Mouse (Mus musculus) heart, postnatal 0 days (tissue): ENCODE data around the gene Kcnq1. TPM values are rescaled to one million over a fixed set of nuclear protein-coding genes. Genes with fewer than 3 reads are reported as not detected.

ENCODE experiments used
- ATAC-seq: fragments of 200-750 bp; cut with Nextera tagmentation; 2 replicates; pipeline ENCODE4 v1.8.0; 2017; ENCODE audit warnings: low read depth, moderate number of reproducible peaks, moderate library complexity; ENCODE audit not compliant: insufficient read depth
- DNase-seq: peaks from one replicate; pipeline ENCODE4 v3.0.0-alpha.2; 2016; ENCODE audit warnings: low spot score
- H3K27ac ChIP-seq: fragments of 300-500 bp; sonication (generic); 2 replicates; pipeline ENCODE4 v1.5.1; 2014; ENCODE audit warnings: low read depth, mild to moderate bottlenecking
- H3K27me3 ChIP-seq: fragments of 300-500 bp; sonication (generic); 2 replicates; pipeline ENCODE4 v1.6.1; 2014; ENCODE audit warnings: low read length, mixed read lengths; ENCODE audit not compliant: control insufficient read depth, insufficient read depth
- H3K36me3 ChIP-seq: fragments of 300-500 bp; sonication (generic); replicated peaks from 2 replicates; pipeline ENCODE4 v1.6.1; 2014; ENCODE audit warnings: low read length, mixed read lengths; ENCODE audit not compliant: control insufficient read depth, insufficient read depth
- H3K4me1 ChIP-seq: fragments of 300-500 bp; sonication (generic); 2 replicates; pipeline ENCODE4 v1.6.1; 2014; ENCODE audit warnings: antibody characterized with exemption; ENCODE audit not compliant: control insufficient read depth, insufficient read depth
- H3K4me2 ChIP-seq: fragments of 300-500 bp; sonication (generic); 2 replicates; pipeline ENCODE4 v1.6.1; 2014; ENCODE audit warnings: low read depth, mild to moderate bottlenecking, low read length, moderate library complexity
- H3K4me3 ChIP-seq: fragments of 300-500 bp; sonication (generic); 2 replicates; pipeline ENCODE4 v1.5.1; 2014; ENCODE audit warnings: low read depth, low read length
- H3K9ac ChIP-seq: fragments of 300-500 bp; sonication (generic); replicated peaks from 2 replicates; pipeline ENCODE4 v1.6.1; 2014; ENCODE audit warnings: low read depth, low read length, mixed read lengths
- H3K9me3 ChIP-seq: fragments of 300-500 bp; sonication (generic); replicated peaks from 2 replicates; pipeline ENCODE4 v1.6.1; 2016; ENCODE audit warnings: low read length; ENCODE audit not compliant: control insufficient read depth
- CTCF ChIP-seq: IDR thresholded peaks from 2 replicates; pipeline ENCODE4 v1.5.1; 2016; ENCODE audit warnings: antibody characterized with exemption, control low read depth, low read depth
- EP300 ChIP-seq: IDR thresholded peaks from 2 replicates; pipeline ENCODE4 v1.6.1; 2016; ENCODE audit warnings: antibody characterized with exemption, low read depth
- WGBS: fragments of 180-500 bp; shearing (Covaris S2); extraction: QIAGEN DNeasy Blood & Tissue Kit; methylation state at CpG from one replicate; pipeline ENCODE4 v1.1.7; 2014; 5-methylcytosine and 5-hydroxymethylcytosine counted together
- polyA plus RNA-seq: library from polyadenylated mRNA; unstranded; fragments of >200 nt; fragmentation: Nextera tagmentation; extraction: Ambion mirVana; gene quantifications from 2 replicates; pipeline ENCODE4 v1.2.1, GENCODE M21; 2015
- total RNA-seq: library from RNA; depleted of rRNA; stranded (reverse); fragments of >200 nt; gene quantifications from 2 replicates; pipeline ENCODE4 v1.2.3, GENCODE M21; 2014; ENCODE audit warnings: low replicate concordance

Gene Kcnq1
- total and polyA plus RNA-seq, 2 experiments from 2014 or later = 37.2 to 75.9 TPM

DNA sequence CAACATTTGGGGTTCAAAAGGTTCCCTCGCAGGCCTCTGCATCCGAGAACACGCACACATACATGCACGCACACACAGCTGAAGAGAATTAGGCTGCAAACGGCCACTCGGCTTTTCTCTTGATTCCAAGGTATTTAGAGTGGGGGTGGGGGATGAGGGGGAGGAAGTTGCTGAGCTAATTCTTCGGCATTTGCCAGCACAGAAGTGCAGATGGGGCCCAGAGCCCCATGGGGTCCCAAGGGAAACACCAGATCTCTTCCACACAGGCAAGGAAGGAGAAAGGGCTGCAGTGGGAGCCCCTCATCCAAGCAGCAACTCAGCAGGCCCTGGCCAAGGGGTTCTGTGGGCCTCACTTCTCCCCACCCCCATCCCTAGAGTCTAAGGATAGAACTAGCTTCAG lies 193.9 kb downstream of the Kcnq1 start:
- Histone ChIP-seq H3K4me1 (peaks cover 20% of the 10 kb centered on the region), H3K36me3 (peaks cover 14% of the 10 kb centered on the region), H3K9me3 (peaks cover 13% of the 10 kb centered on the region; the same call in 1 of the 2 replicates), H3K4me2 (no peak overlapping the region), H3K4me3 (no peak overlapping the region), H3K27ac (no peak overlapping the region), H3K9ac (no peak overlapping the region), H3K27me3 (no peaks in the 10 kb centered on the region)
- 44% methylated on average over 7 of the region's 7 CpGs for WGBS
- TF ChIP-seq EP300 (no peak), CTCF (no peak)
- no peak for ATAC-seq
- no peak for DNase-seq

DNA sequence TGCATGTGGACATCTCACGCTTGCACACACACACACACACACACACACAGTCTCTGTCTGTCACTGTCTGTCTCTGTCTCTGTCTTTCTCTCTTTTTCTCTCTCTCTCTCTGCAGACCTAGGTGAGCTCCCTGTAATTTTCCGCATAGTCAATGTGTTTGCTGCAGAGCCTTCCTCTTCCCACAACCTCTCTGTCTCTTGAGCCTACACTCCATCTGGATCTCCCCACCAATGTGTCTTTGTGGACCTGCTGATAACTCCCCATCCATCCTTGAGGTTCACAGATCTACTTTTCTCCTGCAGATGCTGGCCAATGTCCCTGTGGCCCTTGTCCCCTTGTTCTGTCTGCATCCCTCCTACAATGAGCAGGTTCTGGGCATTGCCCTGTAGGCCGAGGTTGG lies 194.5 kb downstream of the Kcnq1 start:
- H3K27ac ChIP-seq = no peak overlapping the region
- 89% methylated on average over 3 of the region's 3 CpGs for WGBS
- no peak overlapping the region for H3K4me2 ChIP-seq
- no peaks in the 10 kb centered on the region for H3K27me3 ChIP-seq
- peaks cover 7% of the 10 kb centered on the region; the same call in 1 of the 2 replicates for H3K9me3 ChIP-seq
- no peak overlapping the region for H3K9ac ChIP-seq
- H3K36me3 ChIP-seq = peaks cover 8% of the 10 kb centered on the region; the same call in 1 of the 2 replicates
- ATAC-seq = no peak
- H3K4me3 ChIP-seq = no peak overlapping the region
- H3K4me1 ChIP-seq = peaks cover 21% of the 10 kb centered on the region
- DNase-seq = no peak
- TF ChIP-seq EP300 = no peak
- no peak for TF ChIP-seq CTCF

DNA sequence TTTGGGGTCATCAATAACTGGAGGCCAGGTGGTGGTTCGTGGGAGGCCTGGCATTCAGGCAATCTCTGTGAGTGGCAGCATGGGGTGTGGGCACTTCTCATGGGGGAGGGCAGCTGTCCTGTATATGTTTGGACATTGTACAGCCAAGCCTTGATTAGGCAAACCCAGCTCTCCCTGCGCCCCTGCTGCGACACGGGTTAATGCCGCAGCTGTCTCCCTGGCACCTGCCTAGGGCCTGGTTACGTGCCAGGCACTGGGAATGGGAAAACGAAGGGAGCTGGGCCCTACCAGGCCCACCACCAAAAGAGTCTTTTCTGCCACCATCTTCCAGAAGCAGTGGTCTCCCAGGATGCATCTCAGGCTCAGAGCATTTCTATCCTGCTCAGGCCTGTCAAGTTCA lies 196.0 kb downstream of the Kcnq1 start:
- H3K9ac ChIP-seq = no peak overlapping the region

DNA sequence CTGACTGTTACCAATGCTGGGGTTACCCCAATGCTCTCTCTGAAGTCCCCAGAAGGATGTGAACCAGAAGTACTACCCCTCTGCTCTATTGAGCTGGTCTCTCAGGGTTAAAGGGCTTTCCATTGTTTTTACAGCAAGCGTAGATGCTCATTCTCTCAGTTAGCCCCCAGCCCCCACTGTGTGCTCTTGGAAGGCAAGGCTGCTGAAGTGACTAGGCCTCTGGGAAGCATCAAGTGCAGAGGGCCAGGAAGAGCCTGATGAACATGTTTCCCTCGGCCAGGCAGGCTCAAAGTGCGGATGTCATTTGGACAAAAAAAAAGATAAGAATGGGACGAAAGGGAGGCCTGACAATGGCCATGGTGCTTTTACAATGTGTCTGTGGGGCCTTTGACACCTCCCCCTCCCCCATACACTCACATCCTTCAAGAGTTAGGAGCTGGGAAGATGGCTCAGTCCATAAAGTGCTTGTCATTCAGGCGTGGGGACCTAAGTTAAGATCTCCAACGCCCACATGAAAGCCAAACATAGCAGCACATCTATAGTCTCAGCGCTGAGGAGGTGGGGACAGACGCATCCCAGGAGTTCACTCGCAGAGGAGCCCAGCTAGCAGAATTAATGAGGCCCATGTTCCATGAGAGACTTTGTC lies 196.6 kb downstream of the Kcnq1 start:
- H3K27ac ChIP-seq = 0 out of 2 replicates have a peak overlapping the region, but pooled peaks have one; percentile 16

More for the DNA sequence above, 196.0 kb downstream of the Kcnq1 start:
- TF ChIP-seq CTCF (no peak), EP300 (no peak)
- Histone ChIP-seq H3K27ac (0 out of 2 replicates have a peak overlapping the region, but pooled peaks have one; percentile 16), H3K4me2 (no peak overlapping the region), H3K36me3 (no peaks in the 10 kb centered on the region), H3K9me3 (no peaks in the 10 kb centered on the region), H3K4me1 (peaks cover 19% of the 10 kb centered on the region), H3K4me3 (no peak overlapping the region), H3K27me3 (no peaks in the 10 kb centered on the region)
- ATAC-seq = no peak
- DNase-seq = no peak
- WGBS = 75% methylated on average over 7 of the region's 7 CpGs

DNA sequence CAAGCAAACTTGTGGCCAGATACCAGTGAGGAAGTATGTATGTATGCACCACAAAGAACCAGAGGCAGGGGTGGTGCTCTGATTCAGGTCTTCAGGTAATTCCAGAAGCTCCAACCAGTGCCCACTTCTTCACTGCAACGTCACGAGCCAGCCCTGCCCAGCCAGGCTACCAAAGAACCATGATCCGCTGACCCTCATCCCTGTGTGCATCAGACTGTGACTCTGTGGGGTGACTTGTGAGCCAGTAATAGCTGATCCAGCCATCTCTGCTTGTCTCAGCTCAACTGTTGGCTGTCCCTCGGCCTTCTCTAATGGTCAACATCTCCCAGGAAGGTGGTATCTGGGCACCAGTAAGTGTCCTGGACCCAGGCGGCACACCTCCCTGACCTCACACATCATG lies 197.4 kb downstream of the Kcnq1 start:
- no peak overlapping the region for H3K27ac ChIP-seq
- WGBS = 99% methylated on average over 5 of the region's 5 CpGs
- peaks cover 19% of the 10 kb centered on the region for H3K4me1 ChIP-seq

More for the DNA sequence above, 196.6 kb downstream of the Kcnq1 start:
- H3K36me3 ChIP-seq = no peaks in the 10 kb centered on the region
- TF ChIP-seq EP300 (no peak), CTCF (no peak)
- H3K9me3 ChIP-seq = no peaks in the 10 kb centered on the region
- 25% methylated on average over 9 of the region's 9 CpGs for WGBS
- H3K4me2 ChIP-seq = no peak overlapping the region
- H3K9ac ChIP-seq = no peak overlapping the region
- no peak overlapping the region for H3K4me3 ChIP-seq
- ATAC-seq (peak; percentile 55; the same call in 1 of the 2 replicates), DNase-seq (no peak)
- H3K27me3 ChIP-seq = no peaks in the 10 kb centered on the region
- H3K4me1 ChIP-seq = peaks cover 19% of the 10 kb centered on the region

More for the DNA sequence above, 197.4 kb downstream of the Kcnq1 start:
- Histone ChIP-seq H3K27me3 (no peaks in the 10 kb centered on the region), H3K4me2 (no peak overlapping the region), H3K4me3 (no peak overlapping the region), H3K9ac (no peak overlapping the region), H3K9me3 (no peaks in the 10 kb centered on the region), H3K36me3 (no peaks in the 10 kb centered on the region)
- ATAC-seq = no peak
- TF ChIP-seq CTCF (no peak), EP300 (no peak)
- DNase-seq = no peak
